Mouse (Mus musculus) CH12.LX (cell line): ENCODE data around the gene Plekha6. TPM values are rescaled to one million over a fixed set of nuclear protein-coding genes. Genes with fewer than 3 reads are reported as not detected.

Experiments used
- DNase-seq: peaks from one replicate; pipeline ENCODE4 v3.0.0-alpha.2; 2013; ENCODE audit errors: extremely low read depth
- H3K27ac ChIP-seq: 2 replicates; pipeline ENCODE4 v1.5.1; 2012; ENCODE audit warnings: low read depth, mild to moderate bottlenecking, control low read depth, moderate library complexity; ENCODE audit not compliant: insufficient read depth
- H3K27me3 ChIP-seq: replicated peaks from 2 replicates; pipeline ENCODE3; 2012; ENCODE audit warnings: inconsistent platforms
- H3K36me3 ChIP-seq, 2 experiments: replicated peaks in 1 of 2; 2 replicates each; pipeline versions ENCODE3 to v1.6.1; 2012; ENCODE audit warnings: inconsistent platforms in 1 of 2, low read length in 1 of 2, mild to moderate bottlenecking in 1 of 2, mixed read lengths in 1 of 2, moderate library complexity in 1 of 2; ENCODE audit not compliant: control insufficient read depth in 1 of 2, insufficient read depth in 1 of 2
- H3K4me1 ChIP-seq, 2 experiments: 2 replicates each; pipeline ENCODE4 v1.6.1; 2012; ENCODE audit warnings: inconsistent platforms in 1 of 2, moderate library complexity in 1 of 2; ENCODE audit not compliant: insufficient read depth in 2 of 2, control insufficient read depth in 1 of 2
- H3K4me2 ChIP-seq: 2 replicates; pipeline ENCODE4 v1.6.1; 2012; ENCODE audit warnings: low read depth, mild to moderate bottlenecking, control low read depth; ENCODE audit not compliant: poor library complexity, insufficient read depth, severe bottlenecking
- H3K4me3 ChIP-seq, 3 experiments: fragments of 150-350 bp in 1 of 3; sonication (generic) in 1 of 3; replicated peaks in 1 of 3; 2 replicates each; pipeline versions ENCODE3 to v1.5.1; 2011 to 2012; ENCODE audit warnings: low read depth in 2 of 3, low read length in 2 of 3, mild to moderate bottlenecking in 2 of 3, moderate library complexity in 2 of 3, control low read depth in 1 of 3, improper control_type of control experiment in 1 of 3, inconsistent platforms in 1 of 3, mixed read lengths in 1 of 3; ENCODE audit not compliant: poor library complexity in 1 of 3
- H3K79me2 ChIP-seq: replicated peaks from 2 replicates; pipeline ENCODE4 v1.6.1; 2012; ENCODE audit warnings: mild to moderate bottlenecking, moderate library complexity; ENCODE audit not compliant: control insufficient read depth, poor library complexity, insufficient read depth, severe bottlenecking; ENCODE audit errors: extremely low read depth
- H3K9ac ChIP-seq: 2 replicates; pipeline ENCODE4 v1.6.1; 2012; ENCODE audit warnings: low read depth, mild to moderate bottlenecking, control low read depth, moderate library complexity; ENCODE audit not compliant: insufficient read depth
- H3K9me3 ChIP-seq: replicated peaks from 2 replicates; pipeline ENCODE3; 2012; ENCODE audit warnings: low read length, inconsistent platforms, mixed read lengths
- CTCF ChIP-seq, 2 experiments: IDR thresholded peaks in 1 of 2; conservative IDR thresholded peaks in 1 of 2; 2 replicates each; pipeline ENCODE4 v1.5.1; 2011 to 2012; ENCODE audit warnings: low read depth in 2 of 2, low read length in 2 of 2, improper control_type of control experiment in 1 of 2, inconsistent platforms in 1 of 2, mild to moderate bottlenecking in 1 of 2, moderate library complexity in 1 of 2
- E2F4 ChIP-seq: IDR thresholded peaks from 2 replicates; pipeline ENCODE4 v1.6.1; 2011; ENCODE audit warnings: low read depth, low read length, improper control_type of control experiment; ENCODE audit not compliant: insufficient replicate concordance
- ELF1 ChIP-seq: IDR thresholded peaks from 2 replicates; pipeline ENCODE4 v1.6.1; 2014; ENCODE audit warnings: low read depth, mild to moderate bottlenecking, inconsistent platforms, low read length, improper control_type of control experiment
- JUND ChIP-seq: conservative IDR thresholded peaks from 2 replicates; pipeline ENCODE4 v1.6.1; 2011; ENCODE audit warnings: low read depth, low read length, improper control_type of control experiment
- MAX ChIP-seq: IDR thresholded peaks from 2 replicates; pipeline ENCODE4 v1.6.1; 2011; ENCODE audit warnings: low read length, improper control_type of control experiment
- MAZ ChIP-seq: IDR thresholded peaks from 2 replicates; pipeline ENCODE4 v1.6.1; 2012; ENCODE audit warnings: low read depth, mild to moderate bottlenecking, inconsistent platforms, low read length, improper control_type of control experiment, moderate library complexity
- MEF2A ChIP-seq: IDR thresholded peaks from 2 replicates; pipeline ENCODE4 v1.6.1; 2014; ENCODE audit warnings: low read depth, mild to moderate bottlenecking, inconsistent platforms, low read length, improper control_type of control experiment, borderline replicate concordance
- NELFE ChIP-seq: IDR thresholded peaks from 2 replicates; pipeline ENCODE4 v1.6.1; 2011; ENCODE audit warnings: low read depth, low read length, improper control_type of control experiment
- NRF1 ChIP-seq: IDR thresholded peaks from 2 replicates; pipeline ENCODE4 v1.6.1; 2014; ENCODE audit warnings: low read depth, mild to moderate bottlenecking, inconsistent platforms, low read length, improper control_type of control experiment, moderate library complexity
- POLR2A ChIP-seq: IDR thresholded peaks from 2 replicates; pipeline ENCODE4 v1.6.1; 2011; ENCODE audit warnings: low read depth, mild to moderate bottlenecking, improper control_type of control experiment, low read length
- POLR2AphosphoS2 ChIP-seq: IDR thresholded peaks from 2 replicates; pipeline ENCODE4 v1.6.1; 2011; ENCODE audit warnings: low read depth, low read length, improper control_type of control experiment
- RAD21 ChIP-seq: IDR thresholded peaks from 2 replicates; pipeline ENCODE4 v1.6.1; 2011; ENCODE audit warnings: low read depth, mild to moderate bottlenecking, low read length, improper control_type of control experiment, moderate library complexity
- SIN3A ChIP-seq: IDR thresholded peaks from 2 replicates; pipeline ENCODE4 v1.6.1; 2012; ENCODE audit warnings: low read length, improper control_type of control experiment, inconsistent platforms
- UBTF ChIP-seq: IDR thresholded peaks from 2 replicates; pipeline ENCODE4 v1.6.1; 2012; ENCODE audit warnings: low read depth, mild to moderate bottlenecking, inconsistent platforms, low read length, improper control_type of control experiment, moderate library complexity
- USF1 ChIP-seq: IDR thresholded peaks from 2 replicates; pipeline ENCODE4 v1.6.1; 2014; ENCODE audit warnings: low read depth, mild to moderate bottlenecking, inconsistent platforms, low read length, improper control_type of control experiment
- ZC3H11A ChIP-seq: IDR thresholded peaks from 2 replicates; pipeline ENCODE4 v1.6.1; 2012; ENCODE audit warnings: low read depth, mild to moderate bottlenecking, inconsistent platforms, low read length, improper control_type of control experiment
- ZKSCAN1 ChIP-seq: IDR thresholded peaks from 2 replicates; pipeline ENCODE4 v1.6.1; 2012; ENCODE audit warnings: low read depth, inconsistent platforms, low read length, improper control_type of control experiment, borderline replicate concordance
- ZMIZ1 ChIP-seq: IDR thresholded peaks from 2 replicates; pipeline ENCODE4 v1.6.1; 2012; ENCODE audit warnings: low read depth, mild to moderate bottlenecking, inconsistent platforms, low read length, improper control_type of control experiment
- ZNF384 ChIP-seq: IDR thresholded peaks from 2 replicates; pipeline ENCODE4 v1.6.1; 2012; ENCODE audit warnings: low read depth, low read length, improper control_type of control experiment, inconsistent platforms
- dilution Hi-C: fragments of 300-500 bp; cut with MboI; formaldehyde crosslinking; loops from 2 replicates; pipeline ENCODE4 v1.14.3; 2020; ENCODE audit warnings: low sequenced_read_pairs; ENCODE audit not compliant: extremely low pct_unique_long_range_greater_than_20kb, extremely low pct_ligation_motif_present
- in situ Hi-C: fragments of 300-500 bp; cut with MboI; formaldehyde crosslinking; loops from 3 replicates; pipeline ENCODE4 v1.14.3; 2019; ENCODE audit warnings: low sequenced_read_pairs, low pct_ligation_motif_present, low pct_unique_long_range_greater_than_20kb, mixed read lengths
- polyA plus RNA-seq: library from polyadenylated mRNA; unstranded; fragments of >175 nt; gene quantifications from 2 replicates; pipeline ENCODE4 v1.2.1, GENCODE M21; 2012; ENCODE audit warnings: low read depth; ENCODE audit not compliant: insufficient read length
- total RNA-seq, 2 experiments: library from RNA; depleted of rRNA; stranded (reverse); fragments of 300-350 nt in 1 of 2; fragments of >200 nt in 1 of 2; gene quantifications; 2 replicates each; pipeline ENCODE4 v1.2.3; 2012 to 2014

The Plekha6 gene
- total and polyA plus RNA-seq, 3 experiments, result 0.07 TPM; not detected in 2

GRCm38 (mm10) chr1:133133425-133133824 lies 30.6 kb upstream of the Plekha6 start:
- TF ChIP-seq ZKSCAN1 (no peak), MAZ (no peak), ZNF384 (no peak), SIN3A (no peak), CTCF (conservative IDR thresholded peaks at IDR 0.05 in 1 of 2, IDR thresholded peaks at IDR 0.05 in 1 of 2; ENCODE audit: low read depth in 2 of 2, low read length in 2 of 2) (no peak), POLR2A (no peak), USF1 (no peak), ZC3H11A (no peak), POLR2AphosphoS2 (no peak), MAX (no peak), UBTF (no peak), JUND (no peak), RAD21 (no peak), NELFE (no peak), MEF2A (no peak), NRF1 (no peak), ZMIZ1 (no peak)
- peaks cover 44 to 52% of the 10 kb centered on the region in 2 experiments for H3K36me3 ChIP-seq
- peak overlapping the region; percentile 91 for H3K4me2 ChIP-seq
- H3K9me3 ChIP-seq, result no peaks in the 10 kb centered on the region
- no peaks in the 10 kb centered on the region for H3K27me3 ChIP-seq
- no peak for DNase-seq
- in situ Hi-C loops, result no loop called here
- H3K79me2 ChIP-seq, result peaks cover 72% of the 10 kb centered on the region
- peak overlapping the region; percentile 91 for H3K9ac ChIP-seq
- dilution Hi-C loops, result no loop called here
- H3K27ac ChIP-seq, result no peak overlapping the region
- H3K4me3 ChIP-seq, result peak overlapping the region; percentile 94 to 99 (median 98)
- H3K4me1 ChIP-seq, result peaks cover 4 to 28% of the 10 kb centered on the region in 2 experiments; a peak in 3 of 4 replicates

- TF ChIP-seq SIN3A (peak; percentile 46; the same call in 1 of the 2 replicates), NRF1 (no peak), ELF1 (no peak), POLR2AphosphoS2 (no peak), JUND (no peak), E2F4 (no peak)
- TF ChIP-seq, all 38 proteins: peak for 1
- Histone ChIP-seq H3K9me3 (no peaks in the 10 kb centered on the region), H3K4me3 (peak overlapping the region; percentile 94 to 99 (median 98)), H3K4me1 (peaks cover 4 to 28% of the 10 kb centered on the region in 2 experiments; a peak in 3 of 4 replicates), H3K9ac (peak overlapping the region; percentile 91), H3K27ac (no peak overlapping the region), H3K4me2 (peak overlapping the region; percentile 91), H3K27me3 (no peaks in the 10 kb centered on the region), H3K36me3 (peaks cover 51 to 59% of the 10 kb centered on the region in 2 experiments), H3K79me2 (peaks cover 79% of the 10 kb centered on the region)
- dilution Hi-C loops, result no loop called here
- in situ Hi-C loops, result no loop called here
- DNase-seq, result no peak
Observed at GRCm38 (mm10) chr1:133134071-133134470, 29.9 kb upstream of the Plekha6 start.
